Mouse (Mus musculus) liver, embryonic 11.5 days (tissue): ENCODE measurements around the gene Rai14. TPM values are rescaled to one million over a fixed set of nuclear protein-coding genes. Genes with fewer than 3 reads are reported as not detected.

ENCODE experiments used
- ATAC-seq: fragments of 200-750 bp; cut with Nextera tagmentation; replicated peaks from 2 replicates; pipeline ENCODE4 v1.8.0; 2017; ENCODE audit warnings: moderate number of reproducible peaks, mild to moderate bottlenecking, moderate TSS enrichment, moderate library complexity; ENCODE audit not compliant: low FRiP score
- DNase-seq: peaks from one replicate; pipeline ENCODE4 v3.0.0-alpha.2; 2017; ENCODE audit warnings: low spot score
- H3K27ac ChIP-seq: fragments of 300-500 bp; sonication (generic); 2 replicates; pipeline ENCODE4 v1.5.1; 2014; ENCODE audit warnings: mild to moderate bottlenecking, low read depth, low read length, control low read depth
- H3K27me3 ChIP-seq: fragments of 300-500 bp; sonication (generic); replicated peaks from 2 replicates; pipeline ENCODE4 v1.6.1; 2014; ENCODE audit warnings: low read length, mixed read lengths; ENCODE audit not compliant: control insufficient read depth, insufficient read depth
- H3K36me3 ChIP-seq: fragments of 300-500 bp; sonication (generic); 2 replicates; pipeline ENCODE4 v1.6.1; 2014; ENCODE audit warnings: mild to moderate bottlenecking, low read length, moderate library complexity, mixed read lengths; ENCODE audit not compliant: control insufficient read depth, insufficient read depth
- H3K4me1 ChIP-seq: fragments of 300-500 bp; sonication (generic); replicated peaks from 2 replicates; pipeline ENCODE4 v1.6.1; 2014; ENCODE audit warnings: low read length, mixed read lengths; ENCODE audit not compliant: control insufficient read depth, insufficient read depth
- H3K4me2 ChIP-seq: fragments of 300-500 bp; sonication (generic); 2 replicates; pipeline ENCODE4 v1.6.1; 2014; ENCODE audit warnings: mild to moderate bottlenecking, control low read depth, moderate library complexity
- H3K4me3 ChIP-seq: fragments of 300-500 bp; sonication (generic); 2 replicates; pipeline ENCODE4 v1.5.1; 2014; ENCODE audit warnings: low read depth, low read length, control low read depth
- H3K9ac ChIP-seq: fragments of 300-500 bp; sonication (generic); 2 replicates; pipeline ENCODE4 v1.6.1; 2014; ENCODE audit warnings: low read depth, low read length, control low read depth
- H3K9me3 ChIP-seq: fragments of 300-500 bp; sonication (generic); 2 replicates; pipeline ENCODE4 v1.6.1; 2016; ENCODE audit warnings: low read length, inconsistent platforms, mixed read lengths; ENCODE audit not compliant: control insufficient read depth
- WGBS: fragments of 180-500 bp; shearing (Covaris S2); extraction: QIAGEN DNeasy Blood & Tissue Kit; methylation state at CpG from one replicate; pipeline ENCODE4 v1.1.7; 2014; 5-methylcytosine and 5-hydroxymethylcytosine counted together
- polyA plus RNA-seq: library from polyadenylated mRNA; unstranded; fragments of >200 nt; fragmentation: Nextera tagmentation; extraction: Ambion mirVana; gene quantifications from 2 replicates; pipeline ENCODE4 v1.2.1, GENCODE M21; 2014

Gene Rai14
- polyA plus RNA-seq, 1 experiment from 2014 or later = 19.6 TPM

- peak overlapping the region; percentile 16; the same call in 1 of the 2 replicates for H3K27ac ChIP-seq
- ATAC-seq (peak; percentile 58), DNase-seq (no peak)
- no peaks in the 10 kb centered on the region for H3K36me3 ChIP-seq
- peak overlapping the region; percentile 13; the same call in 1 of the 2 replicates for H3K4me2 ChIP-seq
- no peaks in the 10 kb centered on the region for H3K27me3 ChIP-seq
- H3K9me3 ChIP-seq = no peaks in the 10 kb centered on the region
- peaks cover 2% of the 10 kb centered on the region for H3K4me1 ChIP-seq
- H3K4me3 ChIP-seq = no peak overlapping the region
- WGBS = 59% methylated on average over 13 of the region's 13 CpGs
- H3K9ac ChIP-seq = no peak overlapping the region
These were observed 24.2 kb downstream of the Rai14 start for GRCm38 (mm10) chr15:10690219-10690618.

GRCm38 (mm10) chr15:10689304-10689703 is 25.1 kb downstream of the Rai14 start:
- 59% methylated on average over 11 of the region's 11 CpGs for WGBS
- H3K27me3 ChIP-seq = no peaks in the 10 kb centered on the region
- no peak overlapping the region for H3K27ac ChIP-seq
- DNase-seq = no peak
- no peaks in the 10 kb centered on the region for H3K36me3 ChIP-seq
- H3K4me3 ChIP-seq = no peak overlapping the region
- no peak overlapping the region for H3K4me2 ChIP-seq
- no peaks in the 10 kb centered on the region for H3K9me3 ChIP-seq
- H3K4me1 ChIP-seq = peaks cover 2% of the 10 kb centered on the region
- H3K9ac ChIP-seq = no peak overlapping the region
- no peak for ATAC-seq

- Histone ChIP-seq H3K27me3 (no peaks in the 10 kb centered on the region), H3K4me2 (no peak overlapping the region), H3K27ac (no peak overlapping the region), H3K36me3 (no peaks in the 10 kb centered on the region), H3K4me3 (no peak overlapping the region), H3K9ac (no peak overlapping the region), H3K9me3 (no peaks in the 10 kb centered on the region), H3K4me1 (peaks cover 2% of the 10 kb centered on the region)
- ATAC-seq (no peak), DNase-seq (no peak)
- WGBS = 78% methylated on average over 5 of the region's 5 CpGs
These were observed 25.7 kb downstream of the Rai14 start for GRCm38 (mm10) chr15:10688686-10689085.

- no peak overlapping the region for H3K9ac ChIP-seq
- 82% methylated on average over 7 of the region's 7 CpGs for WGBS
- DNase-seq = no peak
- no peaks in the 10 kb centered on the region for H3K9me3 ChIP-seq
- H3K4me3 ChIP-seq = no peak overlapping the region
- no peak for ATAC-seq
- no peak overlapping the region for H3K27ac ChIP-seq
- no peak overlapping the region for H3K4me2 ChIP-seq
- H3K36me3 ChIP-seq = no peaks in the 10 kb centered on the region
- H3K4me1 ChIP-seq = peaks cover 2% of the 10 kb centered on the region
- no peaks in the 10 kb centered on the region for H3K27me3 ChIP-seq
These were observed 27.1 kb downstream of the Rai14 start for GRCm38 (mm10) chr15:10687365-10687764.

GRCm38 (mm10) chr15:10685692-10686430 is 28.6 kb downstream of the Rai14 start:
- 82% methylated on average over 14 of the region's 14 CpGs for WGBS
- Histone ChIP-seq H3K36me3 (no peaks in the 10 kb centered on the region), H3K27me3 (no peaks in the 10 kb centered on the region), H3K9me3 (no peaks in the 10 kb centered on the region), H3K4me1 (peaks cover 2% of the 10 kb centered on the region; the same call in 1 of the 2 replicates), H3K4me3 (no peak overlapping the region), H3K27ac (no peak overlapping the region), H3K4me2 (no peak overlapping the region), H3K9ac (no peak overlapping the region)
- ATAC-seq = no peak
- no peak for DNase-seq

- H3K27ac ChIP-seq = no peak overlapping the region
- WGBS = 84% methylated on average over 9 of the region's 9 CpGs
- no peaks in the 10 kb centered on the region for H3K36me3 ChIP-seq
- H3K4me1 ChIP-seq = no peaks in the 10 kb centered on the region; the same call in 1 of the 2 replicates
- no peak overlapping the region for H3K4me2 ChIP-seq
- H3K4me3 ChIP-seq = no peak overlapping the region
- no peaks in the 10 kb centered on the region for H3K9me3 ChIP-seq
- H3K9ac ChIP-seq = no peak overlapping the region
- ATAC-seq = no peak
- DNase-seq = no peak
- no peaks in the 10 kb centered on the region for H3K27me3 ChIP-seq
These were observed 30.7 kb downstream of the Rai14 start for GRCm38 (mm10) chr15:10683687-10684203.

GRCm38 (mm10) chr15:10680514-10680913 is 33.9 kb downstream of the Rai14 start:
- no peaks in the 10 kb centered on the region for H3K27me3 ChIP-seq
- DNase-seq (no peak), ATAC-seq (no peak)
- 83% methylated on average over 5 of the region's 5 CpGs for WGBS
- no peak overlapping the region for H3K27ac ChIP-seq
- H3K4me2 ChIP-seq = no peak overlapping the region
- no peaks in the 10 kb centered on the region for H3K36me3 ChIP-seq
- H3K9ac ChIP-seq = no peak overlapping the region
- no peak overlapping the region for H3K4me3 ChIP-seq
- H3K4me1 ChIP-seq = no peaks in the 10 kb centered on the region; the same call in 1 of the 2 replicates
- H3K9me3 ChIP-seq = no peaks in the 10 kb centered on the region

GRCm38 (mm10) chr15:10679571-10679970 is 34.9 kb downstream of the Rai14 start:
- Histone ChIP-seq H3K4me3 (no peak overlapping the region), H3K9ac (no peak overlapping the region), H3K4me2 (no peak overlapping the region), H3K27ac (no peak overlapping the region), H3K4me1 (no peaks in the 10 kb centered on the region; the same call in 1 of the 2 replicates), H3K9me3 (no peaks in the 10 kb centered on the region), H3K36me3 (no peaks in the 10 kb centered on the region), H3K27me3 (no peaks in the 10 kb centered on the region)
- ATAC-seq (no peak), DNase-seq (no peak)
- WGBS = 69% methylated on average over 4 of the region's 4 CpGs

GRCm38 (mm10) chr15:10675801-10676200 is 38.6 kb downstream of the Rai14 start:
- ATAC-seq (peak; percentile 64; the same call in 1 of the 2 replicates), DNase-seq (no peak)
- 69% methylated on average over 5 of the region's 5 CpGs for WGBS
- no peak overlapping the region for H3K9ac ChIP-seq
- H3K4me3 ChIP-seq = no peak overlapping the region
- no peaks in the 10 kb centered on the region for H3K36me3 ChIP-seq
- H3K9me3 ChIP-seq = no peaks in the 10 kb centered on the region
- H3K27me3 ChIP-seq = no peaks in the 10 kb centered on the region
- no peak overlapping the region for H3K27ac ChIP-seq
- H3K4me2 ChIP-seq = no peak overlapping the region
- no peaks in the 10 kb centered on the region; the same call in 1 of the 2 replicates for H3K4me1 ChIP-seq
